Mouse (Mus musculus) lung, adult 2 months (tissue): ENCODE measurements at regions not wholly inside any gene's neighbourhood (a gene's known extent, or its start where the extent isn't known, plus 50 kb on each side); places are given as distances from the start of the nearest gene placed in this dataset.

Experiments
- CTCF ChIP-seq: fragments of 200-500 bp; IDR thresholded peaks from 2 replicates; pipeline ENCODE4 v1.5.1; 2011; ENCODE audit warnings: mild to moderate bottlenecking, low read length, control low read depth; ENCODE audit not compliant: insufficient read depth
- POLR2A ChIP-seq: fragments of 200-500 bp; IDR thresholded peaks from 2 replicates; pipeline ENCODE4 v1.6.1; 2011; ENCODE audit warnings: low read depth, mild to moderate bottlenecking, control low read depth, low read length, borderline replicate concordance; ENCODE audit errors: extremely low read depth

DNA sequence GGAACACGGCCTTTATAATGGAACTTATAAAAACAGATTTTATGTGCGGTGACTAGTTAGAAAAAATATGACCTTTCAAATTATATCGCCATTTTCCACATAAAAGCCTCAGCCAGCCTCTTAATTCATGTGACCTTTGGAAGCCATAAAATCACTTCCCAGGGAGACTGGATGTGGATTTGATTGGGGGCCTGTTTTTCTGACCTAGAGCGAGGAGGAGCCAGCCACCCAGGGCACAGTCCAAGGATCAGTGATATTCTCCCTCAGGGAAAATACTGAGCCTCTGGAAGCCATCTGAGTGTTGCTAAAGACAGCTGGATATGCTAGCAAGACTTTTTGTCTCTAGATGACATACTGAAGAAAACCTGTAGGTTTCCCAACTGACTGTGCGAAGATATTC lies 81.3 kb upstream of the Tent5a start:
- TF ChIP-seq CTCF: no peak
- no peak for TF ChIP-seq POLR2A
